Mouse (Mus musculus) right cerebral cortex, adult 18-20 months (tissue): ENCODE data around the gene Nrf1.

Experiments used
- DNase-seq: peaks from one replicate; pipeline ENCODE4 v3.0.0; 2022; ENCODE audit warnings: mixed read lengths

The Nrf1 gene

DNA sequence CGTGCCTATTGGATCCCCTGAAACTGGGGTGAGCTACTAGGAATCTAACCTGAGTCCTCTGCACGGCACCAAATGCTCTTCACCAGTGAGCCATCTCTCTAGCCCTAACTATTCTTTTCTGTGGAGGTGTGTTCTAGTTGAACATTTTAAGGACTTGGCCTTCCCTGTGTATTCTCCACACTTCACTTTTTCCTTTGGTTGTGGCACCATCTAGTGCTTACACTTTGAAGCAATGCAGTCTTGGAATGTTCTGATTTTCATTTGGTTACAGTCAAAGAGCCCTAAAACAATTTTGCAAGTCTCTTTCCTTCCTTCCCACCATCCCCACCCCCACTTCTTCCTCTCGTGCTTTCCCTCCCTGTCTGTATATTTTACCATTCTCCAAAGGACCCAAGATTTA is 33.6 kb downstream of the Nrf1 start:
- peak; percentile 27 for DNase-seq

DNA sequence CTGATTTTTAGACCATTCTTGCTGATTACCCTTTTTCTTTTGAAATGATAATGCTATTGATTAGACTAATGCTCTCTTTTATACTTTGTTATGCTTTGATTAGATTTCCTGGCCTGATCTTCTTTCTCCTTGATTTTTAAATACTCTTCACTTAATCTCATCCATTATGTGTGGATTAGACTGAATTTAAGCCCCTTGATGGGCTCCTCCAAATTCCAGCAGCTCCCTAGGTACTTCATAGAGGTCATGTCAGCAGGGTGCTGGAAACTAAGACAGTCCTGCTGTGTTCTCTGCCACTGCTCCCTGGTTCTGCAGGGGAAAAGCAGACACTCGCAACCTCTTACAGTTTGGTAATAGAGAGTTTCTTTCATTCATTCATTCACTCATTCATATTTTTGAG is 35.5 kb downstream of the Nrf1 start:
- no peak for DNase-seq

DNA sequence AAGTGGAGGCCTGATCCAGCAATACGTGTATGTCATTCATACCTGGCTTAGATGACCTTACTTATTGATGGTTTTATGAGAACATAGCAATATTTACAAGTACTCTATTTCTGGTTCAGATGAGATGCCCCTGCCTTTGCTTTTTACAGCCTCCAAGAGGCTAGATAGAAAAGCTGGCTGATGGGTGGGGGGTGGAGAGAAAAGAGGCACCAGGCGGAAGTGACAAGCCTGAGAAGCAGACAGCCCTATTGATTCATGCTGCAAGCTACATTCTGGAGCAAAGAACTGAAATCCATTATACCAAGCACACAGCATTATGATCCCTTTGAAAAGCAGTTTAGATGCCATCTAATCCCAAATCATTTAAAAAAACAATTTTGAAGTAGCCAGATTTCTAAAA is 37.6 kb downstream of the Nrf1 start:
- no peak for DNase-seq

DNA sequence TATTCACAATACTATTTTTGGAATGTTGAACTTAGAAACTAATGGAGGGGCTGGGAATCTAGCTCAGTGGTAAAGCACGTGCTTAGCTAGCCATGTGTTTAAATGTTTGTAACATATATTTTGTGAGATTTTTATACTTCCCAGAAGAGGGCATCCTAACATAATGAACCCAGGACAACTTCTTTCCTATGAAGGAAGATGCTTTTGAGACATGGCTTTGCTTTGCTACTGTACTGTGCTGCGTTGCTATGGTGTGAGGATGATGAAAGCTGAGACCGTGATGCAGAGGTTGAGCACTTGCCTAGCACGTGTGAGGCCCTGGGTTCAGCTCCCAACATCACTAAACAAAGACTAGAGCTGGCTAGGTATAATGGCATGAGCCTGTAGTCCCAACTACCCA is 43.4 kb downstream of the Nrf1 start:
- DNase-seq = no peak

DNA sequence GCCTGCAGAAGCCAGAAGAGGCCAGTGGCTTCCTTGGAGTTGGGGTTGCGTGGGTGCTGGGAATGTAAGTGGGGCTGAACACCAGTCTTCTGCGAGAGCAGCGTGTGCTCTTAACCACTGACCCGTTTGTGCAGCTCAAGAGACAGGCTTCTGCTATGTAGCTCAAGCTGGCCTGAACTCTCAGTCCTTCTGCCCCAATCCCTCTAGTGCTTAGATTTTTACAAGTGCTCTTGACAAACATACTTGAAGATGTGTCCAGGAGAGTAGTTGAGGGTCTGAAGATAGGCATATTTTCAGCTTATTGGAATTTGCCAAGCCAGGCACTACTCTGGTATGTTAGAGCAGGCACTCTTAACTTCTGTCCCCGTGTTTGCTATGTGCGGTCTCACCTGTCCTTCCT is 45.0 kb downstream of the Nrf1 start:
- DNase-seq = no peak

DNA sequence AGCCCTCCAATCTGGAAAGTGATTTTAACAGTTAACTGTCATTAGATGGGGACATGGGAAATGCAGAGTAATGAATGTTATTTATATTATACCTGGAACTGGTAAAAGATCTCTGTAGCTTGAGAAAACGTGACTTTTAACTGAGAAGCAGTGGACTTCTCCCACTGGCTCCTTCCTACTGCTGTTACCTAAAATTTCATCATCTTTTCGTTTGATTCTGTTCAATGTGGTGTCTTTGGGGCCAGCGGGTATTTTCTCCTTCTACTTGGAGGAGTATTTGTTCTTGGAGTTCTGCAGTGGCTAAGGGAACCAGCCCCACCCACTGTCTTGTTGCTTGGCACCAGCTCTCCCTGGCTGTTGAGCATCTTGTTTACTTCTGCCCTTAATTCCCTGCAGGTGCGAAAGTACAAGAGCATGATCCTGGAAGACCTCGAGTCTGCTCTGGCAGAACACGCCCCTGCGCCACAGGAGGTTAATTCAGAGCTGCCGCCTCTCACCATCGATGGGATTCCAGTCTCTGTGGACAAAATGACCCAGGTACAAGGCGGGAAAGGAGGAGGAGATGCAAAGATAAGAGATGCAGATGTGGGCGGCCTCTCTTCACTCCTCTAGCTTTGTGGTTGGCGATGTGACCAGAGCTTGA is 54.1 kb downstream of the Nrf1 start:
- DNase-seq = no peak

DNA sequence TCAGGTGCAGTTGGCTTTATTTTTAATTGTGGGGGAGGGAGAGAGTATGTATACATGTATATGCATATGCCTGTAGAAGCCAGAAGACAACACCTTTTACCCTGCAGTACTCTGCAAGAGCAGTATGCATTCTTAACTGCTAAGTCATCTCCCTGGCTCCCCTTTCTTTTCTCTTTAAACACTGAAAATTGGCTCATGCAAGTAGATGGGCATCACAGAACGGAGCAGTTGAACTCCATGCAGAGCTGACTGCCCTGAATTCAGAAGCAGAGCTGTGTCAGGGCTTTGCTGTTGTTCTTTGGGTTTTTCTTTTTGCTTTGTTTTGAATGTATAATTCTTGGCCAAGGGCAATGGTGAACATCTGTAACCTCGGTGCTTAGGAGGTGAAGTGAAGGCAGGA is 58.3 kb downstream of the Nrf1 start:
- no peak for DNase-seq

DNA sequence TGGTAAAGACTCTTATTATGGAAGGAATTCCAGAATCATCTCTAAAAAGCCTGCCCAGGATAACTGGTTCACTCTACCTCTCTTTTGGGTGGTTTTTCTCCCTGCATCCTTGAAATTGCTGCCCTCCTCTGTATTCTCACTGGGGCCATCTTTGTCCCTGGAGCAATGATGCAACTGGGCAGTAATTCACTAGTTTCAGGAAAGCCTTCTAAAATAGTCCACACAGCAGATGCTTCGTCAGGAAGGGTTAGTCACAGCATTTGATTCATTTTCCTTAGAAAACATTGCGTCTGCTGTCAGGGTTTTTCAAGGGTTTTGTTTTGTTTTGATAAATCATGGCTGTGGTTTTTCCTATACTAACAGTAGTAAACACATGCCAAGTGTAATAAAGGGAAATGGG is 59.7 kb downstream of the Nrf1 start:
- no peak for DNase-seq

DNA sequence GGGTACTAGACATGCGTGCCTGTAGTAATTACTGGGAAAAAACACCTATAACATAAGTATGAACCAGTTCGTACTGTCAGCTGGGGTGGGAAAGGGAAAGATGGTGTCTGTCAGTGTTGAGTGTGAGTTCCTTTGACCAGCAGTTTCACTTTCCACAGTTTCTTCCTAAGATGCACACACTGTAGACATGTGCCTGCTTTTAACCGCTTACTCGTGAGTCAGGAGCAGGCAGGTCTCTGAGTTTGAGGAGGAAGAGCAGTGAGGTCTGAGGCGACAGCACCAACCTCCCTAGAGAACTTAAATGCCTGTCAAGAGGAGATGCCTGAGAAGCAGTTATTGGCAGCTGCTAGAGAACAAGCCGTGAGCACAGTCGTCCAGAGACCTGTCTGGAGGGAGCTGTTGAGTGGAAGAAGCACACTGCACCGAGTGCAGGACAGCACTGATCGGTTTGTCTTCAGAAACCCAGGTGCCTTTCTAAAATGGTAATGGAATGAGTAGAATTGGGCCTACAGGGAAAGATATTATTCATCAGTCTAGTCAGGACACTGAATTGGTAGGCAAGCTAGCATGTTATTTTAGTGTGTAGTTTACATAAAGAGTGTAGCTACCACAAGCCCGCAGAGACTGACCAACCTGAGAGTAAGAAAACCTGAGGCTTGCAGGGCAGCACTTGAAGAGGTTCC is 62.2 kb downstream of the Nrf1 start:
- DNase-seq = no peak

DNA sequence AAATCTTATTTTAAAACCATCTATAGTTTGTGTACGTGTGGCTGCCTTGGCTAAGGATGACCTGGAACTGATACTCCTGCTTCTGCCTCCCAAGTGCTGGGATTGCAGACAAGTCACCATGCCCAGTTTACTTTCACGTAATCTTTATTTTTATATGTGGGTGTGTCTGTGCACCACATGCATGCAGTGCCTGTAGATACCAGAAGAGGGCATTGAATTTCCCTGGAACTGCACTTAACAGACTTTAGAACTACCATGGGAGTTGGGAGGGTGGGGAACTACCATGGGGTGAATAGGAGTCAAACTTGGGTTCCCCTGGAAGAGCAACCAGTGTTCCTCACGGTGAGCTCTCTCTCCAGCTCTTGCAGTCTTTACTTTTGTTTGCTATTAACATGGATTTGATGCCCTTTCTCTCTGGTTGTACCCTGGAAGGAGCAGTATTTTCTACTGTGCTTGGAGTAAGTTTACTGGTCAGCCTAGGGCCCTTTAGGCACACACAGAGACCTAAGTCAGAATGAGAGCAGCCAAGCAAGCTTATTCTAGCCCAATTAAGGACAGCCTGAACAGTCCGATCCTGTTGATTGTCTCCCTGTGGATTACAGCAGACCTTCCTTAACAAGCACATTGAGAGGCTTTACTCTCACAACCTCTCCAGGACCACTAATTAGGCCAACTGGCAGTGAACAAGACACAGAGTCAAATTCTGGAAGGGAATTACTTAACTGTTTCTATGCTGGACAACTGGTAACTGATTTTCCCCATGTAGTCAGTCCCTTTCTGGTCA is 64.8 kb downstream of the Nrf1 start:
- peak; percentile 18 for DNase-seq

DNA sequence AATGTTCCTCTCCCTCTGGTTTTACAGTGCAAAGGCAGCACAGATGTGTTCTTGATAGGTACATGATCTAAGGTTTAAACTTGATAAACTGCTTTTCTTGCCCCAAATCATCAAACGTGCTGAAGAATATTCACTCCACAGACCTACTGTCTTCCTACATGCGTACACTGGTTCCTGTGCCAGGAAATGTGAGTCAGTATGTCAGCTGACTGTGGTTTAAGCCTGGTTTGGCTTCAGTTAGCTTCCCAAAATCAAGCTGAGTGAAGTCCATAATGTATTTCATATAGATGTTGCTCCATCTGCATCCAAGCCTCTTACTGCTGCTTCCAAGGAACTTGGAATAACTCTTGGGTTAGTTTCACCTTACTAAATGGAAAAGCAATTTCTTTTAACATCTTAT is 66.3 kb downstream of the Nrf1 start:
- DNase-seq = peak; percentile 21

DNA sequence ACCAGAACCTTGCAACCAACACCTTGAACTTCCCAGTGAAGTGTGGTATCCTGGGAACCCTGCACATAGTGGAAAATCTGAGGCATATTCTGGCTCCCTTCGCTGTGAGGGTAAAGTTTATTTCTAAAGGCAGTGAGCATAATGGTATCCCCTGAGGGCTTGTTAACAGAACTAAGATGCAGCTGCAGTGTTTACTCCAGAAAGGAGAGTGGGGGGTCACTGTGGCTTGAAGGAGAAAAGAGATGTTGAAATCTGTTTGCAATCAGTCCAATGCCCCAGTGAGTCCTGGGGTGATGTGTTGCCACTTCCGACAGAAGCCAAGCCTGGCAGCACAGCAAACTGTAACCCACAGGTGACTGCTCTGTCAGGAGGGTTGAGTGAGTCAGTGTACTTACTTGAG is 73.4 kb downstream of the Nrf1 start:
- DNase-seq = no peak

DNA sequence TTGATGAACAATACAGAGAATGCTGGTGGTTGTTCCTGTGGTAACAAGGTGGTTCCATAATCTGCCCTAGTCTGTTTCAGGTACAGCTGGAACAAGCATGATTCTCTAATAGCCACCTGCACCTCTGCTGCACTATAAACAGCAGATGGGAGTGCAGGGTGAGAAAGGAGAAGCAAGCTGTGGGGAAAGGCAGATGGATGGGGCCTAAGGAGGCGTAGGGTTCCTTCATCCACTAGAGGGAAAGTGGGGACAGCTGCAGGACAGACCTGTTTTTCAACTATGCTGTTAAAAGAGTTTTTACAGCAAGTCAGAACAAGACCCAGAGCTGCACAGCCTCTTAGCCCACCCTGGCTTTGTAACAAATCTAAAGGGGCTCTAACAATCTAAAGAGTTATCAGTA is 73.8 kb downstream of the Nrf1 start:
- DNase-seq = no peak

DNA sequence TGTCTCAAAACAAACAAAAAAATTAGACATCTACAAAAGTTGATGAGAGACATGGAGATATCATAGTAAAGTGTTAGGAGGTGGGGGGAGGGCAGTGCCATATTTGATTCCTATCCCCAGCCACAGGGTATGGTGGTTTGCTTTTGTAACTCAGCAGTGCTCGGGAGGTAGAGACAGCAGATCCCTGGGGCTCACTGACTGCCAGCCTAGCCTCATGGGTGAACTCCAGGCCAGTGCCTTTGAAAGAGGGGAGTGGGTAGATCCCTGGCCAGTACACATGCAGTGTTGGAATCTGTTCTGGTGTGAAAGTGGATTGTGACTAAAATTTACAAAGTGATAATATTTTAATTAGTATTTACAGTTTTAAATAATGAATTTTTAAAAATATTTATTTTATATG is 75.6 kb downstream of the Nrf1 start:
- no peak for DNase-seq

DNA sequence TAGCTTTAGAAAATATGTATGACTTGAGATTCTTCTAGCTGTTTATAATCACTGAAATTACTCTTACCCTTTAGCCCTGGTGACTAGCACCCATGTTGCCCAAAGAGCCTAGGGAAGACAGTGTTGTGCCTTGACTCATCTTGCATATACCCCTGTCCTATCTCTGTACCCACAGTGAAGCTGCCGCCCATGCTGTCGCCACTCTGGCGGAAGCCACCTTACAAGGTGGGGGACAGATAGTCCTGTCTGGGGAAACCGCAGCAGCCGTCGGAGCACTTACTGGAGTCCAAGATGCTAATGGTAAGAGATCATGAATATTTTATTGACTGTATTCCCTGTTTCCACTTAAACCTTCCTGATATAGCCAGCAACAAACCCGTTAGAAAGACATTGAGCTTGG is 78.3 kb downstream of the Nrf1 start:
- no peak for DNase-seq

DNA sequence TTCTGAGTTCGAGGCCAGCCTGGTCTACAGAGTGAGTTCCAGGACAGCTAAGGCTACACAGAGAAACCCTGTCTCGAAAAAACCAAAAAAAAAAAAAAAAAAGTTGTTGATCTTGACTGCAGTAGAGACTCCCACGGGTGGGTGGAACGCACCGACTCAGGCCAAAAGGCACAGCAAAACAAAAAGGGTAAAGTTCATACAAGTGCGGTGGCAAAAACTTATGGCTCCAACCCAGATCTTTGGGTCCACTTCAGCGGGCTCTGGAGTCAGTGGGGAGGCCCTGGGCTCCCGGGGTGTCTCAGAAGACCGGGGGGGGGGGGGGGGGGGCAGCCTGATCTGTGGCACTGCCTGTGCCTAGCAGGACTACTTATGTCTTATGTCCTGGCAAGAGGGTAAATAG is 79.0 kb downstream of the Nrf1 start:
- DNase-seq = no peak

DNA sequence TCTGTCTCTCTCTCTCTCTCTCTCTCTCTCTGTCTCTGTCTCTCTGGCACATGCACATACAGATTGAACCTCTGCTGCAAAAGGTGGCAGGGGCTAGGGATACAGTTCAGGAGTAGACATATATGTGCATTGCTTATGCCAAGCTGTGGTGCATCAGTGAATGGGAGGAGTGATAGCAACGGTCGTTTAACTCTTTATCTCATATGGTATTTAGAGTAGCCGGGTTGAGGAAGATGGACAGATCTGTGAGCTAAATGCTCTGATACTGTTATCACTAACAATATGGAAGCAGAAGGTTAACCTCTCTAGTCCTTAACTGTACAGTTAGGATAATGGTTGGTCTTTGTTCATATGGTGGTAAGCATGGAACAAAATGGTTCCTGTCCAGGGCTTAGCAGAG is 84.6 kb downstream of the Nrf1 start:
- no peak for DNase-seq

DNA sequence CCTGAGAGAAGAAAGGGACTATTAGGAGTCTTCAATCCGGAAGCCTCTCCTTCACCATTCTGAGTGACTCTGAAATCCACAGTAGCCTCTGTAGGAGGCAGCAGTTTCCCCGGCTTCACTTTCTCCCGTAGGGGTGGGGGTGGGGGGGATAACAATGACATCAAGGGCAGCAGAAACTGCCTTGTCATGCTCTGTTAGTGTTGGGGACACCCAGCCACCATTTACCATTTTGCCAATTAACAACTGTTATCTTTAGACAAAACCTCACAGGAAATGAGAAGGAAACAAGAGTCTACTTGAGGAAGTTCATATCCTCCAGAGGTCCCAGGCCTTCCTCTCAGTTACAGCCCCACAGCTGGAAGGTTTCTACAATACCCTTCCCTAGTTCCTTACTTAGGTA is 87.8 kb downstream of the Nrf1 start:
- DNase-seq = no peak

DNA sequence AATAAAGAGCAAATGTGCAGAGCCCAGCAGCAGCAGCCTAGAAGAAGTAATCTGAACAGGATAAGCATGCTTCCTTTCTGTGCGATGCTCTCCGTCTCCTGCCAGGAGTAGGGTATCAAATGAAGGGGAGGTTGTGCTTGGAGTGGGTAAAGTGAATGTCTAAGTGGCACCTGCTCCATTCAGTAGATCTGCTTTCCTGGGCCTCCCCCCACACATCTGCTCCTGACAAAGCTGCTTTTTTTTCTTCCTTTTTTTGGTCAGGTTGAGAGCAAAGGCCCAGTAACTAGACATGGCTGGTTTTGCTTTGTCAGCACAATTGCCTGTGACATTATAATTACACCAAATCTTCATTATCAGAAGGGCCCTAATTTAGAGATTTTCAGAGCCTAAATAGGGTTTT is 89.4 kb downstream of the Nrf1 start:
- DNase-seq = no peak

DNA sequence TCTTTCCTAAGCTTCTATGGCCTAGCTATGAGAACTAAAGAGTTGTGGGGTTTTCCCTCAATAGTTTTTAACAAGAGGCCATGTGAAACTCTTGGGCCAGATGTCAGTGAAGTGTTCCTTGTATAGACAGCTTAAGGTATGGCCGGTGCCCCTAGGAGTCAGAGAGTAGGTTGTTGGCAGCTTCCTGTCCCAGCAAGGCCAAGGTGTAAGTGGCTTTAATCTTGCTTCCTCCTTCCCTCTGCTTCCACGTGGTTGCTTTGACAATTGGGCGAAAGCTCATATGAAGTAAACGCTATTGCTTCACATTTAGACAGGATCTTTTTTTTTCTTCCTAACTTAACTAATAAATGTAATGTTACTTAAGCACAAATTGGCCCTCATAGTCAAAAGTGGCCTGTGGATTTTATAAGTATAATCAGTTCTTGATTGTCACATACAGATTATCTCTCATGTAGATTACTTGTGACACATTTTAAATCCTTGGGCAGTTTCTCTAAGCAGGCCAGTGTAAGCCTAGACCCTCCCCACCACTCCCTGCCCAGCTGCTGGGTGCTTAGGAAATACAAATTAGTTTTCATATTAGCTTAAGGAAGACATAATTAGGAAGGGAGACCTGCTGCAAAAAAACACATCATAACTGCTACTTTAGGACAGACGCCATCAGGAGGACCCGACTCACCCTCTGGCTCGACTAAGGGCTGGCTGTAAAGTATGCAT is 91.7 kb downstream of the Nrf1 start:
- DNase-seq = no peak

DNA sequence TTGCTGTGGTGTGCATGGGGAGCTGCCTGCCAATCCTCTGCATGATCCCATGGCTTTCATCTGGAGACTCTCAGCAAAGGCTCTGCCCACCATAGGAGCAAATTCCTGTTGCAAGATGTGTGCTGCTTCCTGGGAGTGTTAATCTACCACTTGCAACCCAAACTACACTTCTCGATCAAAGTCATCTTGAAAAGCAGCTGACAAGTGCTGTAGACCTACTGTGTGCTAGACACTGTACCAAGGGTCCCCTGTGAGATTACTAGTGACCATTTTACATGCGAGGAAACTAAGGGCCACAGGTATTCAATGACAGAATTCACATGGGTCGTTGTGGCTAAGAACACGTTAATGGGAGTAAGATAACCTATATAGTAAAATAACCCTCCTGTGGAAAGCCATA is 95.5 kb downstream of the Nrf1 start:
- no peak for DNase-seq

DNA sequence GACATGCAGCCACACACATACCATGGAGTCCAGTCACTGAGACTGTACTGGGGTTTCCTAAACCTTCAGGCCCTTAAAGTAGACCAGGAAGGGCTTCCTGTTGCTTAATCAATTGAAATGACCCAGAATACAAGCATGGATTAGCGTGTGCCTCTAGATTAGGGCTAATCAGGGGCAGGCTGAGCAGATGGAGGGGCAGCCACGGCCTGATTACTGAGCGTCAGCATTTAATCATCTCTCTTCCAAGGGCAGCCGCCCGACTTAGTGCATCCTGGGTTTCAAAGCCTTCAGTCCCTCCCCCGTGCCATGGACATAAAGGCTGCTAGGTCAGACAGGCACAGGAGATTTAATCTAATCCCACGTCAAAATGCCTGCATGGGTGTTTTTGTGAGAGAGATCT is 99.3 kb downstream of the Nrf1 start:
- no peak for DNase-seq

DNA sequence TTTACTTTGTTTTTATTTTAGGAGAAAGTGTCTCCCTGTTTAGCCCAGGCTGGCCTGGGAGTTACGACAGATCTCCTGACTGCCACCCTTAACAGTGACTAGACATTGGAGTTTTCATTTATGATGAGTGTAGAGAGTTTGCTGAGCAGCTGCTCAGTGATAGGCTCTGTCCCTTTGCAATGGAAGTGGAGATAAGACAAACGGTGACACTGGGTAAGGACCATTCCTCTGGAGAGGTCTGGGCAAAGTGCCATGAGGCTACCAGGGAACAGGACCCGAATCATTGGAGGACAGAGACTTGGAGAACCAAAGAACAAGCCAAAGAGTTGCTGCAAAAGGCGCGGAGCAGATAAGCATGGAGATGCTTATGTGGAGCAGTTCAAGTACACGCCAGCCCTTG is 100.0 kb downstream of the Nrf1 start:
- DNase-seq = no peak

DNA sequence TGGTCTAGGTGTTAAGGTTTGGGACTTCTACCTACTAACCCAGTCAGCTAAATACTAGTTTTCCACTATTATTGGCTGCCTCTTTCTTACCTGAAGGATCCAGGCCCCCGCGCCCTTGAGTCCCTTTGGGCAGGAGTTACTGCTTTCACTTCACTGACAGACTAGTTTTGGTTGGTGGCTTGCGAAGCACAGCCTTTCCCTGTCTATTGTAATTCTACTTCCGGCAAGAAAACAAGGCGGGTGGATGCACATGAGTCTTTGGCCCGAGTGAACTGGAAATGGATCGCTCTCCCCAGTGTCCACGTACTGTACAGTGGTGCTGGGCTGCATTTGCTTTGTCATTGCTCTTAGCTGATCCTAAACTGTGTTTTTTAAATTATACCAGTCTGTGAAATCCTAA is 102.7 kb downstream of the Nrf1 start:
- no peak for DNase-seq
